ENCODE assay signal across 16 mouse cellular contexts in genomic region chr12:76524915-76525314, GRCm38 (mm10).
"Had no signal": no experiment of that assay in that cellular context is flagged by ENCODE, and none has a peak within 500 bp of the region (broad histone marks: within the 10 kb centered on the region; RNA-seq: fewer than 3 reads in every experiment).

No protein-coding gene starts in this region.

- H3K9ac ChIP-seq: neural tube, embryonic 13.5 days; neural tube, embryonic 15.5 days; stomach, embryonic 15.5 days had no signal

- H3K4me3 ChIP-seq: neural tube, embryonic 13.5 days; neural tube, embryonic 15.5 days; stomach, embryonic 15.5 days had no signal

- H3K9me3 ChIP-seq: neural tube, embryonic 13.5 days; neural tube, embryonic 15.5 days; stomach, embryonic 15.5 days had no signal

- H3K4me2 ChIP-seq: neural tube, embryonic 13.5 days; neural tube, embryonic 15.5 days; stomach, embryonic 15.5 days had no signal

- H3K36me3 ChIP-seq: neural tube, embryonic 13.5 days; neural tube, embryonic 15.5 days; stomach, embryonic 15.5 days had no signal

- H3K27ac ChIP-seq: neural tube, embryonic 13.5 days; neural tube, embryonic 15.5 days; stomach, embryonic 15.5 days; stomach, postnatal 0 days had no signal

- H3K27me3 ChIP-seq: neural tube, embryonic 15.5 days; stomach, embryonic 15.5 days had no signal

- H3K4me1 ChIP-seq: neural tube, embryonic 13.5 days; neural tube, embryonic 15.5 days had no signal

- DNase-seq: retina, postnatal 1 day; right cerebral cortex, adult 18-20 months; right cerebral cortex, postnatal 14 days; right cerebral cortex, postnatal 25 days; right cerebral cortex, postnatal 4 days; spleen, adult 18-20 months; thymus, adult 18-20 months; thymus, adult 2 months; thymus, postnatal 14 days; thymus, postnatal 25 days; thymus, postnatal 36 days; thymus, postnatal 4 days had no signal
